Mouse (Mus musculus) embryonic fibroblast, embryonic 13.5 days (primary cell): ENCODE measurements around the gene Gad1.

Experiments used
- CTCF ChIP-seq: IDR thresholded peaks from 2 replicates; pipeline ENCODE4 v1.5.1; 2011; ENCODE audit warnings: mild to moderate bottlenecking, control low read depth, low read length, moderate library complexity, borderline replicate concordance; ENCODE audit not compliant: insufficient read depth
- POLR2A ChIP-seq: IDR thresholded peaks from 2 replicates; pipeline ENCODE4 v1.6.1; 2011; ENCODE audit warnings: low read depth, mild to moderate bottlenecking, control low read depth, low read length, moderate library complexity

- TF ChIP-seq CTCF (no peak), POLR2A (no peak)
Observed at GRCm38 (mm10) chr2:70562981-70563671, 10.3 kb downstream of the Gad1 start.
